Mouse (Mus musculus): ENCODE measurements around the gene Pvr.

Gene Pvr

DNA sequence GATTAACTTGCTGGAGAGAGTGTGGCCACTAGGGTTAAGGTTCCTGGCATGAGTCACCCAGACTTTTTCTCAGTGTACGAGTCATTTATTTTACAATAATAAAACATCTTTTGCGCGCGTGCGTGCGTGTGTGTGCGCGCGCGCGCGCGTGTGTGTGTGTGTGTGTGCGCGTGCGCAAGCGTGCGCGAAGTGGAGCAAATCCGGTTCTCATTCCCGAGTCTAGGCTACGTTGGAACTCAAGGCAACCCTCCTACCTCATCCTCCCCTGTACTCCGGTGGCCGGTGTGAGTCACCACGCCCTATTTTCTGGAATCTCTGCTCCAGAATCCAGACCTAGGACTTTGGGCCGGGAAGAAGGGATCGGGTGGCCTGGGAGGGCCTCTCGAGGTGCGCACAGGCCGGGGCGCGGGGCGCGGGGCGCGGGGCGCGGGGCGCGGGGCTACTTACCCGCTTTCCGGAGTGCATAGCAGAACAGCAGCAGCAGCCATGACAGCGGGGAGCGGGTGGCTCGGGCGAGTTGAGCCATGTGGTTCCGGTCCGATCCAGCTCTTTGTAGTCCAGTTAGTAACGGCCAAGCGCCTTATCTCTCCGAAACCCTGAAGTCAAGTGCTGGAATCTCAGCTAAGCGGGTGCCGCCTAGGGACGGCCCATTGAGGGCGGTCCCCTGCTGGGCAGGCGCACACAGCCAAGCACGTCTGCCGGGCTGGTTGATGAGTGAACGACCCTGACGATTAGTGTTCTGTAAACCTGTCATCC, at the start of gene Pvr:
Pvr (minus strand) TSS at position 655 of the 756 bp plus-strand sequence.
- peak; percentile 83 for DNase-seq

DNA sequence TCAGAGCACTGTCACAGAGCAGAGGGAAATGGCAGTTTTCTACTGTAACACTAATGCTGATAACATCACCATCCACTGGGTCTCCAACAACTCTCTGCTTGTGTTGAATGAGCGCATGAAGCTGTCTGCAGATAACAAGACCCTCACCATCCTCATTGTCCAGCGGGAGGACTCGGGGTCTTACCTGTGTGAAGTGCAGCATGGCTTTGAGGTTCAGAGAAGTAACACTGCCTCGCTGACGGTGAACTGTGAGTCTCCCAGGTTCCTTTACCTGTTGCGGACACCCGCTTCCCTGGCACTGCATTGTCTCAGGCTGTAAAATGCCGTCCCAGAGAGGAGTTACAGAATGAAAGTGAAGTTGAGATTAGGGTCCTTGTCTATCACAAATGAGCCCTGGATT, 49.2 kb upstream of the Pvr start:
- DNase-seq: no peak

DNA sequence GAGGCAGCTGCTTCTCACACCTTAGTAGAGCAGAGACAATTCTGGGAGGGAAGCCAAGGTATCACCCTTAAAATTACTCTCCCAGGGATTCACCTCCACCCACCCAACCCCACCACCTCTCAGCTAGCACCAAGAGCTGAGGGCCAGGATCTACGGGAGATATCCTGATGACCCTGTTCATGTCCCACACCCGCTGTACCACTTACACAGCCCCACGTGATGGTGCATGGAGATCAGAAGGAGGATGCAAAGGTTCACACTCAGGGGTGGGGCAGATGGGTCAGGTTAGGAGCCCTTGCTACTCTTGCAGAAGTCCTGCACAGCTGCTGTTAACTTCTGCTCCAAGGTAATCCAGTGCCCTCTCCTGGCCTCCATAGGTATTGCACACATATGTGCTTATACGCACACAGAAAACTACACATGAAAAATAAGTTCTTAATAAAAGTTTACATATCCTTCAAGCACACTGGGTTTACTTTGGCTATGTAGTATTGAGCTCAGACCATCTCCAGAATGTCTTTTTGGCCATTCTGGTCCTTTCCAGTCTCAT, 48.7 kb upstream of the Pvr start:
- DNase-seq: no peak

DNA sequence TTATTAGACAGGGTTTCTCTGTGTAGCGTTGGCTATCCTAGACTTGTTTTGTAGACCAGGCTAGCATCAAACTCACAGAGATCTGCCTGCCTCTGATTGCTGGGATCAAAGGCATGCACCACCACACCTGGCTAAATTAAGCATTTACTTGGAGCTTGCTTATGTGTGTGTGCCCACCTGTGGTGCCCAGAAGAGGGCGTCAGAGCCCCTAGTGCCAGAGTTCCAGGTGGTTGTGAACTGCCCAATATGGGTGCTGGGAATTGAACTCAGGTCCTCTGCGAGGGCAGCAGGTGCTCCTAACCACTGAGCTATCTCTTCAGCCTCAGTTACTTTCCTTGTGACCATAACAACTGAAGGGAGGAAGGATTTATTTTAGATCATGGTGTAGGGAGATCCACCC, 48.1 kb upstream of the Pvr start:
- DNase-seq: no peak

DNA sequence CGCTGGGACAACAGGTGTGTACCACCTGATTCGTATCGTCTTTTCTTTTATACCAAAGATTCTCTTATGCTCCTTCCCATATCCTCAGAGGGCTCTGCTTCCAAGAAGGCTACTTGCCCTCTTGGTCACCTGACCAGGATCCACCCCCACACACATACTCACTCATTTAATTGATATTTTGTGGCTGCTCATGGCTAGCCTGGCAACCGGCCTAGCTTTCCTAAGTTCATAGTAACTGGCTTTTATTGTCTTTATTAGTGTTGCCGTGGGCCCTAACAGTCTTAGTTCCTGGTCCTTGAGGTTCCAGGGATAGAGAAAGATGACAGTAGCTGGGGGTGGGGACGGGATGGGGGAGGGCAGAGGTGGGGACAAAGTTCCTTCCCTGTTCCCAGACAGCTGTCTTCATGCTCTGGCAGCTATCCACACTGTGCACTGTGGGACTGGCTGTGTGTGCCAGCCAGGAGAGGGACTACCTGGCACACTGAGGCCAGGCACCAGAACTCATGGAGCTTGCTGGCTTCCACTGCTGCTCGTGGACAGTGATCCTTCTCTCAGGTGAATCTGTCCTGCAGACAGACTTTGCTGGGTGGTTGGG, 44.1 kb upstream of the Pvr start, which contains the start of gene Ceacam20:
Ceacam20 (plus strand) TSS at position 428 of the 595 bp plus-strand sequence.
- DNase-seq: no peak

- DNase-seq: no peak
Observed at GRCm38 (mm10) chr7:19962423-19962822, 41.5 kb upstream of the Pvr start.

DNA sequence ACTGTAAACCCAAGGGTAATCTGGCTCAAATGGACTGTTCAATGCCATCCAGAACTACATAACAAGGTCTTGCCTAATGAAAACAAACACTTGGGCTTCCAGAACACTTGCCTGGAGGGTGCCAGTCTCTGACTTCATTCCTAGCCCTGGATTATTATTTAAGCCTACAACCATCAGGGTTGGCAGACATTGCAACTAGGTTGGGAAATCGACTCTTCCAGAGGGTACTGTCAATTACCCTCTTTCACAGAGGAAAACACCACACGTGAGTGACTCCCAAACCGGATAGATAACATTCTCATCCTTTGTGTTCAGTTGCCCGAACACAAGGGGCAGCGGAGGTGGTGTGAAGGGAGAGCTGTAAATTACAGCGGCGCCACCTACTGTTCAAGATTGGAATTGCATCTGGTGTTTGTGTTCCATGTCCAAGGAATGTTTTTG, 35.4 kb upstream of the Pvr start:
- DNase-seq: peak; percentile 95

GRCm38 (mm10) chr7:19955861-19956260, 34.9 kb upstream of the Pvr start:
- no peak for DNase-seq

DNA sequence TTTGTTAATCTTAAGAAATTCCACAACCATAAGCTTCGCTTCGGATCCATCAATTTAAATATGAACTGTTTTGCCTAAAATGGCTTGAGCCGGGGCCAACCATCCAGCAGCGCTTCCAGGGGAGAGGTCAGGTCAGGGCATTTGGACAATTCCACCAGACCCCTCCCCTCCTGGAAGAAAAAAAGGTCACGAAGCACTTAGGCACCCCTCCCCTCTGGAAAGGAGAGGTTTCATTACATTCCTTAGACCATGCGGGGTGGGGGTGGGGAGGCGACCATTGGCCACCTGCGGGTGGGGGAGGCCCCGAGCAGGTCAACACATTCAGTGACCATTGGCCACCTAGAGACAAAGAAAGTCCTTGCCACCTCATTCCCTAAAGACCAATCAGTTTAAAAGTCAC, 32.1 kb upstream of the Pvr start:
- no peak for DNase-seq

DNA sequence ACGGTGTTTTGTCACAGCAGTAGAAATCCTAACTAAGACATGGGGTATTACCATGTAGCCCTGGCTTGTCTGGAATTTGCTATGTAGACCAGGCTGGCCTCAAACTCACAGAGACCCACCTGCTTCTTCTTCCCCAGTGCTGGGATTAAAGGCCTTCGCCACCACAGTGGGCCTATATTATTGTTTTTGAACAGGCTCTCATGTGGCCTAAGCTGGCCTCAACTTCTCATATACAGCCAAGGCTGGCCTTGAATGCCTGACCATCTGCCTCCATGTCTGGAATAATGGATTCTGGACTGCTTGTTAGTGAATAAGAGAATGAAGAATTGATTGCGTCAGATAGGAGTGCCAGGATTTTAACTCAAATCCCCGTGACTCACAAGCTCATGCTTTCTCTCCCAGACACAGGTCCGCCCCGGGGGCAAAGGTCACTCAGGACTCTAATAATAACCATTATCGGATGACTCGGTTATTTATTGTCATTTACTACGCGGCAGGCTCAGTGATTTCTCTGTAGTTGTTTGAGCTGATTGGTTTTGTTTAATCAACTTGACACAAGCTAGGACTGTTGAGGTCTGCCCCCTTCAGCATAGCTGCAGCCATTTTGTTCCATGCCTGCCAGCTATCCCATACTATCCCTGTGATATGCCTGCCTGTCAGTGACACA, 31.5 kb upstream of the Pvr start:
- DNase-seq: no peak

DNA sequence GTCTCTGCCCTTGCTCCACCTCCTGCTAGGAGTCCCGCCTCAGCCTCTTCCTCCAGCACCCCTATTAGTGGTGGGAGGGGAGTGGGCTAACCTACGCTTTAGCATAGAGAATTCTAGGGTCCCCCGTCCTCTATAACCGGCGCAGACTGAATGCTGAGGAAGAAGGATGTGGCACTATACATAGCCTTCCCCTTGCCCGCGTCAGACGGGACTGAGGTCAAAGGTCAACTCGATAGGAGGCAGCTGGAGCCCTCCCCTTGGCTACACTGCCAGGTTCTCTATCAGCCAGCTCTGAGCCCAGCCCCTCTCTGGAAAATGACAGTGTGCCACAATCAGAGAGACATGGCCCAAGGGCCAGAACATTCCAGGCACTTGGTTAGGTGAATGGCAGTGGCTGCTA, 29.6 kb upstream of the Pvr start, which contains the start of gene Igsf23:
Igsf23 (minus strand) TSS at position 168 of the 400 bp plus-strand sequence.
- DNase-seq: no peak

DNA sequence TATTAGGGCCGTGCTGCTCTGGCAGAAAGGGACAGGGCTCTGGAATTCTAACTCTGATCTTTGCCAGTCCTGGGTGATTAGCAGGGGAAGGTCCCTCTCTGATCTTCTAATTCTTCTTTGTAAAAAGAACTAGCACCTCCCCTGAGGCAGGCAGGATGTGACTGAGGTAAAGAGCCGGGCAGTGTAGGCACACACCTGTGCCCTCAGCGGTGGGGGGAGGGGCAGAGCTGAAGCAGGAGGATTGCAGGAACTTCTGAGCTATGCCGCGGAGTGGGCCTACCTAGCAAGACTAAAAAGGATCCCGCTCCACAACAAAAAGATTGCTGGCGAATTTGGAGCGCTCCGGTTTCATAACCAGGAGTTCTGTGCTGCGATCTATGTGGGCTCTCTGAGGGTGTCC, 29.0 kb upstream of the Pvr start:
- DNase-seq: no peak

DNA sequence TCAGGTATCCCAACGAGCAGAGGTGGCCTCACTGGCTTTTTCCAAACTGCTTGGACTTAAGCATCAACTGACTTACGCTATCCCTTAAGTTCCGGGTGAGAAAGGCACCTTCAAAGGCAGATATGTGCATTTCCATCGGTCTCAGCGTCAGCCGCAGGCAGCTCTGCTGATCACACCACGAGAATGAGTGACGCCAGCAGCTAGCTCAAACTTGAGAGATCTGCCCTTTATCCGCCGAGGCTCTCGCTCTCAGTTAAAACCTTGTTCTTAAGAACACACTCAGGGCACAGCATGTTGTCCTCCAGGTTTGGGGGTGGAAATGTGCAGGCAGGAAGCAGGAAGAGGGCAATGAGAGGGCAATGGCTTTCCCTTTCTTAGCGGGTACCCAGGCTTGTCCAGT, 28.0 kb upstream of the Pvr start:
- DNase-seq: no peak

DNA sequence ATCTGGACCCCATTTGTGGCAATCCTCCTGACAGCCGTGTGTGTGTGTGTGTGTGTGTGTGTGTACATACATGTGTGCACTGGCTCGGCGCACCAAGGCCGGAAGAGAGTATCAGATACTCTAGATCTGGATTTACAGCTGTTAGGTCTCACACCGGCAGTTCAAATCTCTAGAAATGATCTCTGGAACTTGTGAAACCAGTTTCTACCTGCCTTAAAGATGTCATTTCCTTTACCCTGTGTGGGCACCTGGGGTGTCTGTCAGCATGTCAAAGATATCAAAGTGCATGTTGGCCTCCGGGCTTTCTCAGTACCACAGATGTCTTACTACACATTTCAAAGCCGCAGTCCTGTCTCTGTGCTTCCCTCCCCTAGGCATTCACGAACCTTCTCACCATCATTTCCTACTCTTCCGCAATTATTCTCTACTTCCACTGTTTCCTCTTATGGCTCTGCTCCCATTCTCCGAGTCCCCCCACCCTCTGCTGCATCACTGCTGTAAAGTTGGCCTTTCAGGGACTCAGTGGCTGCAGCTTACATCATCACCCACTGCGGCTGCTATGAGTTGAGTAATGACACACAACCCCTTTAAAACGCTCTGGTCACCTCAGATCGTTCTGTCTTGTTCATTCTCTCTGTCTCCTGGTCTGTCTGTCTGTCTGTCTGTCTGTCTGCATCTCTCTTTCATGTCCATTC, 25.0 kb upstream of the Pvr start:
- DNase-seq: no peak

- DNase-seq: no peak
Observed at GRCm38 (mm10) chr7:19945201-19945600, 24.2 kb upstream of the Pvr start.

- no peak for DNase-seq
Observed at GRCm38 (mm10) chr7:19944709-19945108, 23.7 kb upstream of the Pvr start.

DNA sequence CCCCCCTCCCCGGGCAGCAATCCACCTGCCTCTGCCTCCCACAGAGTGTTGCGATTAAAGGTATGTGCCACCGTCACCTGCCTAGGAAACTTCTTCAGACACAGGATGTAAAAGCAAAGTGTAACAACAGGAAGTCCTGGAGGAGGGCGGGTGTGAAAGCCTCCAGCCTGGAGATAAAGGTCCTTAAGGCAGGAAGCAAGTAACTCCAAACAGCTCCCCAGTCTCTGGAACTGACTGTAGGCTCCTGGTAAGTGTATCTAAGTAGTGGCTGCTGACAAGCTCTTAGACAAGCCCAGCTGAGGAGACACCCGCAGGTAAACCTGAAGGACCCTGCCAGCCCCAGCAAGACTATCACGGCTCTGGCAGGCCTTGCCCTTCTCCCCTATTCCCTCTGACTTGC, 19.3 kb upstream of the Pvr start:
- peak; percentile 51 for DNase-seq

GRCm38 (mm10) chr7:19939555-19940235, 18.7 kb upstream of the Pvr start:
- DNase-seq: peak; percentile 94

DNA sequence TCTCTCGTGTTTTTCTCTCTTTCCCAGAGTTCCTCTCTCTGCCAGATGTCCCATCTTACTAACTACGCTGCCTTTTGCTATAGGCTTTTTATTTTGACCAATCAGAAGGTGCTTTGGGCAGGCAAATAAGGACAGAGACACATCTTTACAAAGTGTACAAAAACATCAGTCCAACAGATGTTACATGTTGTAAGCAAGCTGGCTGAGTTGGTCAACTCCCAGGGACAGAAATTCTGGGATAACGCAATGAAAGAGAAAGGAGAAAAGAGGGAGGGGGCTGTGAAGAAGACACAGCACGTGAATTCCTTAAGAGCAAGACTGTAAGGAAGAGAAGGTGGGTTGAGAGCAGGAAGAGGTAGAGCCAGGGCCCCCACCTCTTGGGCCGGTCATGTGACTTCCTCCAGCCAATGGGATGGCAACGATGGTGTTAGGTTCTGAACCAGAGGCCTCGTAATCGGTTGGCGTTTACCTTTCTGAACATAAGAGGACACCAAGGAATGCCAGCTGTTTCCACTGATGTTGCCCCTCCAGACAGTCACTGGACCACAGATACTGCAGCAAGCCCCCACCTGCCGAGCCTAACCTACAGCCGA, 16.4 kb upstream of the Pvr start:
- DNase-seq: no peak

- peak; percentile 70 for DNase-seq
Observed at GRCm38 (mm10) chr7:19935961-19936360, 15.0 kb upstream of the Pvr start.

DNA sequence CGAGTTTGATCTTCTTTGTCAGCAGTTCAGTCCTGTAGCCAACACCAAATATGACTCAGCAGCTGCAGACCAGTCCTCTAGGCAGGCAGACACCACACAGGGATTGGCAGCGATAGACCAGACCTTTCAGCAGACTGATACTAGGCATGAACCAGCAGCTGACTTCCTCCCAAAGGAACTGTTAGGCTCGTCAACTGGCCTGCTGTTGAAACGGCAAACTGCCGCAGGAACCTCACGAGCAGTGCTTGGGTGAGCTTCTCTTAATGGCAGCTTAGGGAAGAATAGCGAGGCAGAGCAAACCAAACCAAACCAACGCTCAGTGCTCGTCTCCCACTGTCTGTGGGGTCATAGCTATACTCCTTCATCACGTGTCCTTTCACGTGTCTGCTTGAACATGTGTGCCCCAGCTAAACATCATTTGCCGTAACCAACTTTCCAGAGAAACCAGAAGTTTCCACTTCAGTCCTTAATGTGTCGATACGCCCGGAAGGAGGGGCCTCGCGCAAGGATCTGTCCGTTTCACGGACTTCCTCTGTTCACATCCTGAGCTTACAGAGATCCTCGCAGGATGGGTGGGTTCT, 14.3 kb upstream of the Pvr start:
- no peak for DNase-seq

All from lung, postnatal 14 days (tissue).